Mouse (Mus musculus): ENCODE results near the gene Plxdc2.

The Plxdc2 gene

GRCm38 (mm10) chr2:16356106-16356818 lies at the start of gene Plxdc2:
Gene Plxdc2 (plus strand): TSS chr2:16356304.
- no peak for TF ChIP-seq GATA4 (IDR thresholded peaks at IDR 0.05; ENCODE audit: insufficient replicate concordance, low read length)

GRCm38 (mm10) chr2:16310387-16310786 lies 45.7 kb upstream of the Plxdc2 start:
- no peak for TF ChIP-seq GATA4 (IDR thresholded peaks at IDR 0.05; ENCODE audit: insufficient replicate concordance, low read length)

GRCm38 (mm10) chr2:16312400-16313070 lies 43.6 kb upstream of the Plxdc2 start:
- TF ChIP-seq GATA4 (IDR thresholded peaks at IDR 0.05; ENCODE audit: insufficient replicate concordance, low read length) = no peak

- no peak for TF ChIP-seq GATA4 (IDR thresholded peaks at IDR 0.05; ENCODE audit: insufficient replicate concordance, low read length)
Measured at GRCm38 (mm10) chr2:16335194-16335781, 20.8 kb upstream of the Plxdc2 start.

- no peak for TF ChIP-seq GATA4 (IDR thresholded peaks at IDR 0.05; ENCODE audit: insufficient replicate concordance, low read length)
Measured at GRCm38 (mm10) chr2:16344564-16344963, 11.5 kb upstream of the Plxdc2 start.

GRCm38 (mm10) chr2:16351106-16351505 lies 5.0 kb upstream of the Plxdc2 start:
- TF ChIP-seq GATA4 (IDR thresholded peaks at IDR 0.05; ENCODE audit: insufficient replicate concordance, low read length) = no peak

- TF ChIP-seq GATA4 (IDR thresholded peaks at IDR 0.05; ENCODE audit: insufficient replicate concordance, low read length) = no peak
Measured at GRCm38 (mm10) chr2:16355611-16356105, 446 bp upstream of the Plxdc2 start.

- TF ChIP-seq GATA4 (IDR thresholded peaks at IDR 0.05; ENCODE audit: insufficient replicate concordance, low read length) = no peak
Measured at GRCm38 (mm10) chr2:16356921-16357837, 1.1 kb downstream of the Plxdc2 start.

GRCm38 (mm10) chr2:16357946-16358345 lies 1.8 kb downstream of the Plxdc2 start:
- TF ChIP-seq GATA4 (IDR thresholded peaks at IDR 0.05; ENCODE audit: insufficient replicate concordance, low read length) = no peak

- TF ChIP-seq GATA4 (IDR thresholded peaks at IDR 0.05; ENCODE audit: insufficient replicate concordance, low read length) = no peak
Measured at GRCm38 (mm10) chr2:16359341-16359928, 3.3 kb downstream of the Plxdc2 start.

- TF ChIP-seq GATA4 (IDR thresholded peaks at IDR 0.05; ENCODE audit: insufficient replicate concordance, low read length) = no peak
Measured at GRCm38 (mm10) chr2:16364749-16365148, 8.6 kb downstream of the Plxdc2 start.

- TF ChIP-seq GATA4 (IDR thresholded peaks at IDR 0.05; ENCODE audit: insufficient replicate concordance, low read length) = no peak
Measured at GRCm38 (mm10) chr2:16365830-16366401, 9.8 kb downstream of the Plxdc2 start.

GRCm38 (mm10) chr2:16370419-16370818 lies 14.3 kb downstream of the Plxdc2 start:
- TF ChIP-seq GATA4 (IDR thresholded peaks at IDR 0.05; ENCODE audit: insufficient replicate concordance, low read length) = no peak

- TF ChIP-seq GATA4 (IDR thresholded peaks at IDR 0.05; ENCODE audit: insufficient replicate concordance, low read length) = no peak
Measured at GRCm38 (mm10) chr2:16374288-16374687, 18.2 kb downstream of the Plxdc2 start.
